ENCODE assay signal across 1 mouse cellular context in genomic region chr5:112254282-112254806, GRCm38 (mm10).
TF ChIP-seq lines count a peak whose summit lies in the region.

No protein-coding gene starts in this region.

TF ChIP-seq in MEL, 35 proteins besides CTCF, POLR2A, EP300 and RAD21 (continued from another document):
- TF ChIP-seq SMC3 (IDR thresholded peaks at IDR 0.05; ENCODE audit: low read depth, low read length) (no peak), GATA1 (IDR thresholded peaks at IDR 0.05; ENCODE audit: low read depth, low read length) (no peak), E2F4 (IDR thresholded peaks at IDR 0.05; ENCODE audit: borderline replicate concordance, low read depth, low read length) (no peak), TAL1 (IDR thresholded peaks at IDR 0.05; ENCODE audit: low read length) (no peak), NELFE (IDR thresholded peaks at IDR 0.05; ENCODE audit: low read depth, low read length) (no peak), RCOR1 (IDR thresholded peaks at IDR 0.05; ENCODE audit: low read depth, low read length) (no peak), MYB (IDR thresholded peaks at IDR 0.05; ENCODE audit: low read depth, low read length) (no peak), BHLHE40 (IDR thresholded peaks at IDR 0.05; ENCODE audit: borderline replicate concordance, low read depth, low read length) (no peak), USF2 (IDR thresholded peaks at IDR 0.05; ENCODE audit: borderline replicate concordance in 1 of 2, insufficient read depth in 1 of 2, low read depth in 1 of 2, low read length in 2 of 2) (no peak)
